Mouse (Mus musculus) heart, embryonic 16.5 days (tissue): ENCODE results near the gene Sumo1. TPM values are rescaled to one million over a fixed set of nuclear protein-coding genes. Genes with fewer than 3 reads are reported as not detected.
"Not testable (repeated sequence)": the region's sequence is repeated elsewhere in the genome, so short reads cannot be mapped to it uniquely, and the experiment has no call there.

Experiments
- ATAC-seq: fragments of 200-750 bp; cut with Nextera tagmentation; replicated peaks from 2 replicates; pipeline ENCODE4 v1.8.0; 2017; ENCODE audit warnings: moderate number of reproducible peaks; ENCODE audit not compliant: insufficient read depth, low FRiP score; ENCODE audit errors: extremely low read depth
- H3K27ac ChIP-seq: fragments of 300-500 bp; sonication (generic); 2 replicates; pipeline ENCODE4 v1.5.1; 2014; ENCODE audit warnings: mild to moderate bottlenecking, low read length, control low read depth, moderate library complexity
- H3K27me3 ChIP-seq: fragments of 300-500 bp; sonication (generic); 2 replicates; pipeline ENCODE4 v1.6.1; 2014; ENCODE audit warnings: low read length, mixed read lengths; ENCODE audit not compliant: control insufficient read depth, insufficient read depth
- H3K36me3 ChIP-seq: fragments of 300-500 bp; sonication (generic); 2 replicates; pipeline ENCODE4 v1.6.1; 2014; ENCODE audit not compliant: control insufficient read depth, insufficient read depth
- H3K4me1 ChIP-seq: fragments of 300-500 bp; sonication (generic); 2 replicates; pipeline ENCODE4 v1.6.1; 2014; ENCODE audit warnings: low read length, mixed read lengths; ENCODE audit not compliant: control insufficient read depth, insufficient read depth
- H3K4me2 ChIP-seq: fragments of 300-500 bp; sonication (generic); 2 replicates; pipeline ENCODE4 v1.6.1; 2014; ENCODE audit warnings: low read depth, mild to moderate bottlenecking, control low read depth, low read length
- H3K4me3 ChIP-seq: fragments of 300-500 bp; sonication (generic); 2 replicates; pipeline ENCODE4 v1.5.1; 2014; ENCODE audit warnings: mild to moderate bottlenecking, control low read depth, low read length
- H3K9ac ChIP-seq: fragments of 300-500 bp; sonication (generic); 2 replicates; pipeline ENCODE4 v1.6.1; 2014; ENCODE audit warnings: low read length, control low read depth
- H3K9me3 ChIP-seq: fragments of 300-500 bp; sonication (generic); replicated peaks from 2 replicates; pipeline ENCODE4 v1.6.1; 2016; ENCODE audit warnings: low read length; ENCODE audit not compliant: control insufficient read depth
- WGBS: fragments of 180-500 bp; shearing (Covaris S2); extraction: QIAGEN DNeasy Blood & Tissue Kit; methylation state at CpG from one replicate; pipeline ENCODE4 v1.1.7; 2014; 5-methylcytosine and 5-hydroxymethylcytosine counted together
- polyA plus RNA-seq: library from polyadenylated mRNA; unstranded; fragments of >200 nt; fragmentation: Nextera tagmentation; extraction: Ambion mirVana; gene quantifications from 2 replicates; pipeline ENCODE4 v1.2.1, GENCODE M21; 2015

The Sumo1 gene
- polyA plus RNA-seq, 1 experiment from 2014 or later = 216 TPM

DNA sequence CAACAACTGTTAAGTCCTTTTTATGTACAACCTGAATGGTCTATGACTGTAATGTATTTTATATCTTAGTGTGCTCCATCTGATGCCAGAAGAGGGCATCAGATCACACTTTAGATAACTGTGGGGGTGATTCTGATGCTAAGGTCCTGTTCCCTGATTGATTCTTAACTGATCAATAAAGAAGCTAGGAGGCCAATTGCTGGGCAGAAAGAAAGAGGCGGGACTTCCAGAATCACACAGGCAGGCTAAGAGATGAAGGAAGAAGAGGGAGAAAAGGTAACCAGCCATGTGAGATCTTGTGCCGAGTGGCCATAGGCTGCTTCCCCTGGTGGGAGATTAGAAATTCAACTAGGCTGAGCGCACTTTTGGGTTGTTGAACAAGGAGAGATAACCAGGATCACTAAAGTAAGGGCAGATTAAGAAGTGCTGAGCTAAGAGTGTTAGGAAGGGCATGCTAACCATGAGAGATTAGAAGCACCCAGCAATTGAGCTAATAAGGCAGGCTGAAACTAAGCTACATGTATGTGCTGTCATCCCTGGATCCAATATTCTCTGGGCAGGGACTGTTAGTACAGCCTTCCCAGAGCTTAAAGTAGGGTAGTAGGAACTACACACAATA is 19.3 kb downstream of the Sumo1 start:
- Histone ChIP-seq H3K9ac (no peak overlapping the region), H3K9me3 (no peaks in the 10 kb centered on the region), H3K4me3 (no peak overlapping the region), H3K4me2 (no peak overlapping the region), H3K36me3 (peaks cover 6% of the 10 kb centered on the region), H3K4me1 (no peaks in the 10 kb centered on the region), H3K27ac (no peak overlapping the region), H3K27me3 (no peaks in the 10 kb centered on the region)
- ATAC-seq = no peak
- 82% methylated on average over 3 of the region's 3 CpGs for WGBS

DNA sequence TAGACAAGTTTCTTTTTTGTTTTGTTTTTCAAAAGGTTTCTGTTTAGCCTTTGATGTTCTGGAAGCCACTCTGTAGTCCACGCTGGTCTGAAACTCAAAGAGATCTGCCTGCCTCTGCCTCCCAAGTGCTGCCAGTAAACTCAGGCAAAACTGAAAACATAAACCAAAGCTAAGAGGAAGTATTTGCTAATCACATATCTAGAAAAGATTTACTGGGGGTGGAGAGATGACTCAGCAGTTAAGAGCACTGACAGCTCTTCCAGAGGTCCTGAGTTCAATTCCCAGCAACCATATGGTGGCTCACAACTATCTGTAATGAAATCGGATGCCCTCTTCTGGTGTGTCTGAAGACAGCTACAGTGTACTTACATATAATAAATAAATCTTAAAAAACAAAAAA is 24.1 kb downstream of the Sumo1 start:
- H3K4me1 ChIP-seq, H3K9ac ChIP-seq, H3K4me2 ChIP-seq, H3K4me3 ChIP-seq, H3K9me3 ChIP-seq, H3K27ac ChIP-seq, H3K27me3 ChIP-seq, ATAC-seq: not testable (repeated sequence)
- peaks cover 14% of the 10 kb centered on the region for H3K36me3 ChIP-seq
- 87% methylated on average over 2 of the region's 2 CpGs for WGBS

DNA sequence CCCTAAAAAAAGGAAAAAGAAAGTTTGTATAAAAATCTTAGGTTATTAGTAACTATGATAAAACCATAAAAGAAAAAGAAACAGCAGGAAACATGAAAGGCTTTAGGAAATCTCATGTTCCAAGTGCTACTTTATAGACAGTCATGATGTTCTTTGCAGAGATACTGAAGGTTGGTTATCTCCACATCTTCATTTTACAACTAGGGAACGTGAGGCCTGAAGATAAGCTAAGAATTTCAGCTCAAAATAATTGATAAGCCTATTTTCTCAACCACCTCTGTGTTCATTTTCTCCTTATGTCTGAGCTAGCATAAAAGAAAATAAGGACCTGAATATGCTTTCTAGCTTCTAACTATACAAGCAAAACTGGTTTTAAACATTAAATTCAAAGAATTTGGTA is 28.1 kb downstream of the Sumo1 start:
- no peak overlapping the region for H3K4me3 ChIP-seq
- H3K27ac ChIP-seq = no peak overlapping the region
- no peaks in the 10 kb centered on the region for H3K4me1 ChIP-seq
- H3K27me3 ChIP-seq = no peaks in the 10 kb centered on the region
- no peak for ATAC-seq
- no peak overlapping the region for H3K9ac ChIP-seq
- peaks cover 14% of the 10 kb centered on the region; the same call in 1 of the 2 replicates for H3K36me3 ChIP-seq
- WGBS = 42% methylated on average over 1 of the region's 1 CpGs
- no peaks in the 10 kb centered on the region for H3K9me3 ChIP-seq
- no peak overlapping the region for H3K4me2 ChIP-seq

DNA sequence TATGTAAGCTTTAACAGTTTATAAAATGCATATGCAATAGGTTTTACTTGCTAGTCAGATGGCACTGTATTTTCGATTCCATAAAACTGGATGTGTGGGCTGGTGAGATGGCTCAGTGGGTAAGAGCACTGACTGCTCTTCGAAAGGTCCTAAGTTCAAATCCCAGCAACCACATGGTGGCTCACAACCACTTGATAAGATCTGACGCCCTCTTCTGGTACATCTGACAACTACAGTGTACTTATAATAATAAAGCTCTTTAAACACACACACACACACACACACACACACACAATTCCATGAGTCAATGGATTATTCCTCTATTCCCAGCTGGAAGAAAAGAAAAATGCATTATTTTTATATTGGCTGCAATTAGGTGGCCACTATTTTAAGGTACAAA is 32.3 kb downstream of the Sumo1 start:
- Histone ChIP-seq H3K36me3 (peaks cover 5% of the 10 kb centered on the region; the same call in 1 of the 2 replicates), H3K9ac (no peak overlapping the region), H3K27me3 (no peaks in the 10 kb centered on the region), H3K4me3 (no peak overlapping the region), H3K9me3 (no peaks in the 10 kb centered on the region), H3K27ac (no peak overlapping the region), H3K4me1 (no peaks in the 10 kb centered on the region), H3K4me2 (no peak overlapping the region)
- no peak for ATAC-seq
- WGBS = 78% methylated on average over 3 of the region's 3 CpGs

DNA sequence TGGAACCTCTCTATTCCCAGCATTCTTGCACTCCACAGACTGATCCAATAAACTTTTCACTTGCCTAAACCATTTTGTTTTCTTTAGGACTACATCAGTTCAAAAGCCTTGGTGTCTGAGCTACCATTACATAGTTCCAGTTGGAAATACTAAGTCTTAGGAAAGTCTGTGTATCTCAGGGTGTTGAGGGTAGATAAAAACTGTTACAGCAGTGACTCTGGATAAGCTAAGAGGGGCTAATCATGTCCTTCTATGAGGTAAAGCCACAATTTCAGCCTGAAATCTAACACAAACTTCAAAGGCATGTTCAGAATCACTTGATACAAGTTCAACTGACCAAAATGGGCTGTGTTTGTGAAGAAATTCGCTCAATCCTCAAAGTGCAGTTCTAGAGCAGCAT is 34.3 kb downstream of the Sumo1 start:
- Histone ChIP-seq H3K36me3 (no peaks in the 10 kb centered on the region; the same call in 1 of the 2 replicates), H3K4me3 (no peak overlapping the region), H3K9me3 (no peaks in the 10 kb centered on the region), H3K4me2 (no peak overlapping the region), H3K4me1 (0 out of 2 replicates have a peak, but pooled peaks cover 2% of the 10 kb centered on the region), H3K9ac (no peak overlapping the region), H3K27me3 (no peaks in the 10 kb centered on the region), H3K27ac (no peak overlapping the region)
- ATAC-seq = no peak
- 67% methylated on average over 1 of the region's 1 CpGs for WGBS

DNA sequence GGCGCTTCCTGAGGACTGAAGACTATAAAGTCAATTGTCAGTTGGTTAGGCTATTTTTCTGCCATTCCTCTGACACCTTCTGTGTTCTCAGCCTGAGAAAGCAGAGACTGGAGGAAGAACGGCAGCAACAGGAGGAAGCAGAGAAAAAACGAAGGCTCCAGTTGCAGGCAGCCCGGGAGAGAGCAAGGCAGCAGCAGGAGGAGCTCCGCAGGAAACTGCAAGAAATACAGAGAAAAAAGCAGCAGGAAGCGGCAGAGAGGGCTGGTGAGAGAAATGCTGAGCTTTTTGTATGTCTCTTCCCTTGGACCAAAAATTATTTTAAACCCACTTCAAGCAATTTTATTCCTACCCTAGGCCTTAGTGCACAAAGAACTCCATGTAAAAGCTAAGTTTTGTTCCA is 37.6 kb downstream of the Sumo1 start:
- WGBS = 30% methylated on average over 6 of the region's 6 CpGs
- no peak overlapping the region; the same call in 1 of the 2 replicates for H3K27ac ChIP-seq
- no peak overlapping the region for H3K4me2 ChIP-seq

DNA sequence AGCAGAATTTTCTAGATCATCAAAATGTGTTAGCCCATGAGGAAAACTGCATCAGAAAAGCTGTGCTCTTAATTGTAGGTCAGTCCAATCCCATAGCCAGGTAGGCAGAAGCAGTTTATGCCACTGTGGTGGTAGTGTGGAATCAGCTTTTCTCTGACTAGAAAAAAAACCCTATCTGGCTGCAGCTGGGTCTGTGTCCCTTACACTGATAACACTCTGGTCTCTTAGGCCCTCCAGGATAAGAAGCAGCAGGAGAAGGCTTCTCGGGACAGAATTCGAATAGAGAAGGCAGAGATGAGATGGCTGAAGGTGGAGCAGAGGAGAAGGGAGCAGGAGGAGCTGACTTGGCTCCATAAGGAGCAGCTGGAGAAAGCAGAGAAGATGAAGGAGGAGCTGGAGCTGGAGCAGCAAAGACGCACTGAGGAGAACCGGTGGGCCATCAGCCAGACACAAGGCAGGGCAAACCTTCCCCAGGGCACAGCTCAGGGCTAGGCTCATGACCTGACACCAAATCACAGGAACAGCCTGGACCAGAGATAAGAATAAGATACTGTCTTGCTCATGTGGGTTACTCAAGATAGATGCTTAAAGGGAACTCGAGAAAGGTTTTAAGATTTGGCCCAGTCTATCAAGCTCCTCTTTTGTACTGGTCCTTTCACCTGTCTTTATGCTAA is 38.5 kb downstream of the Sumo1 start:
- ATAC-seq = no peak
- Histone ChIP-seq H3K4me1 (0 out of 2 replicates have a peak, but pooled peaks cover 2% of the 10 kb centered on the region), H3K9me3 (no peaks in the 10 kb centered on the region), H3K27me3 (no peaks in the 10 kb centered on the region), H3K9ac (no peak overlapping the region), H3K36me3 (no peaks in the 10 kb centered on the region), H3K27ac (no peak overlapping the region), H3K4me2 (no peak overlapping the region), H3K4me3 (no peak overlapping the region)
- WGBS = 37% methylated on average over 5 of the region's 5 CpGs

More for the DNA sequence above, 37.6 kb downstream of the Sumo1 start:
- no peaks in the 10 kb centered on the region for H3K27me3 ChIP-seq
- ATAC-seq = no peak
- H3K4me3 ChIP-seq = no peak overlapping the region
- peak overlapping the region; percentile 29 for H3K9ac ChIP-seq
- no peaks in the 10 kb centered on the region for H3K9me3 ChIP-seq
- H3K36me3 ChIP-seq = no peaks in the 10 kb centered on the region
- 0 out of 2 replicates have a peak, but pooled peaks cover 2% of the 10 kb centered on the region for H3K4me1 ChIP-seq

DNA sequence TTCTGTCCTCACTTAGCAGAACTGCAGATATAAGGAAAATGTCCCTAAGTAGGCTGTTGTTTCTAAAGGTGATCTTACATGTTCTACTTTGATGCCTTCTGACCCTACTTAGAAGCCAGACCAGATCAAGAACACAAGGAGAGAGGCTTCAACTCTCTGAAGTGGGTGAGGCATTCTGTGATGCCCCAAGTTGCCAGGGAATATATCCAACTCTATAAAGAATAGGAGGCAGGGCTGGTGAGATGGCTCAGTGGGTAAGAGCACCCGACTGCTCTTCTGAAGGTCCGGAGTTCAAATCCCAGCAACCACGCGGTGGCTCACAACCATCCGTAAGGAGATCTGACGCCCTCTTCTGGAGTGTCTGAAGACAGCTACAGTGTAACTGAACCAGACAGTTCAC is 40.3 kb downstream of the Sumo1 start:
- 83% methylated on average over 6 of the region's 6 CpGs for WGBS
- not testable (repeated sequence) for H3K4me1 ChIP-seq, H3K4me2 ChIP-seq, H3K27ac ChIP-seq, ATAC-seq, H3K4me3 ChIP-seq, H3K36me3 ChIP-seq, H3K9ac ChIP-seq, H3K27me3 ChIP-seq, H3K9me3 ChIP-seq

DNA sequence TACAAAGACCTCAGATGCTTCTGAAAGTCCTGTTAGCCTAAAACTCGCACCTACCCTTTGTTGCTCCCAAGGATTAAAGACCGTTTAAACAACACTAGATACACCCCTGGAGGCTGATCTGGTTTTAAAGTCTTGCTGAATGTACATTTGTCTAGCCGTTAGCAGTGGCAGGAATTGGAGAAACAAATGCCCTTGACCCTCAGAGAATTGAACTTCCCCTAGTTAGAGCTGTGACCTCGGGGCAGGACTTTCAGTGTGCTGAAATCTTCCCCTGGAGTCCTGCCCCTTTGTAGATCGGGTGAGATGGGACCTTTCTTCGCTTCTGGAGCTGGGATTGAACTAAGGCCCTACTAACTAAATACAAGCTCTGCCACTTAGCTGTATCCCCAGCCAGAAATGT is 41.4 kb downstream of the Sumo1 start:
- Histone ChIP-seq H3K36me3 (no peaks in the 10 kb centered on the region), H3K9ac (no peak overlapping the region), H3K4me2 (no peak overlapping the region), H3K4me1 (0 out of 2 replicates have a peak, but pooled peaks cover 2% of the 10 kb centered on the region), H3K27me3 (no peaks in the 10 kb centered on the region), H3K27ac (no peak overlapping the region), H3K9me3 (no peaks in the 10 kb centered on the region), H3K4me3 (no peak overlapping the region)
- WGBS = 43% methylated on average over 6 of the region's 6 CpGs
- ATAC-seq = no peak
